Mouse (Mus musculus): Measurements from ENCODE around the gene Magi1. TPM values are rescaled to one million over a fixed set of nuclear protein-coding genes. Genes with fewer than 3 reads are reported as not detected.

The Magi1 gene
- total and polyA plus RNA-seq, 3 experiments: not detected

DNA sequence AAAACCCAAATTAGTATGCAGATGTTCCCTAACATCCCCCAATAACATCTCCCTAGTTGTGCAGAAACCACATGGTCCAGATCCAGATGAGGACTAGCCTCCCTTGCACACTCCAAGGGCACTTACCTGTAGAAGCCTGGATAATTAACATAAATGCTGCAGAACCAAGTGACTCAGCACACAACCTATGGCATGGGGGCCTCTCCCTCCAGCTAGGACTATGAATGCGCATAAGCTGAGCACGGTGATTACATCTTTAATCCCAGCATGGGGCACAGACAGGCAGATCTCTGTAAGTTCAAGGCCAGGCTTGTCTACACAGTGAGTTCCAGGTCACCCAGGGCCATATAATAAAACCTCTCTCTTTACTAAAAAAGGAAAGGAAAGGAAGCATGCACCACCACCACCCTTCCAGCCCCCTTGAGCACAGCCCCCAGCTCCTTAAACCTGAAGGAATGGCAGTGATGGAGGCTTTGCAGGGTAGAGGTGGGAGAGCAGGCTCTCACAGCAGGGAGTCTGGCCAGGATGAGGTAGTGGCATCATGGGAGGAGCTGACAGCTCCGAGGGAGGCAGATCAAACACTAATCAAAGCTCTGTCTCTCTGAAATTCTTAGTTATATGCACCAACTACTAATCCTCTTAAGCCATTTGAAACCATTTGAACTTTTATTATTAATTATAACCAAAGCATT is 18.3 kb downstream of the Magi1 start:
- Histone ChIP-seq H3K36me3 (ENCODE audit: control insufficient read depth in 1 of 2, insufficient read depth in 2 of 2, low read length in 2 of 2) (no peaks in the 10 kb centered on the region), H3K4me1 (ENCODE audit: control insufficient read depth in 1 of 2, insufficient read depth in 2 of 2, low read length in 2 of 2) (no peaks in the 10 kb centered on the region), H3K9ac (ENCODE audit: control insufficient read depth, low read depth, low read length, poor library complexity, severe bottlenecking) (no peak overlapping the region), H3K27ac (ENCODE audit: control insufficient read depth, low read depth, low read length) (no peak overlapping the region), H3K4me3 (ENCODE audit: control insufficient read depth in 1 of 2, insufficient read depth in 1 of 2, low read depth in 2 of 2, low read length in 2 of 2) (no peak overlapping the region), H3K79me2 (ENCODE audit: control insufficient read depth, insufficient read depth, low read length, poor library complexity) (no peaks in the 10 kb centered on the region), H3K27me3 (ENCODE audit: control insufficient read depth in 1 of 2, insufficient read depth in 2 of 2, low read length in 2 of 2) (no peaks in the 10 kb centered on the region), H3K9me3 (replicated peaks; ENCODE audit: insufficient read depth, low read length) (no peaks in the 10 kb centered on the region)
- TF ChIP-seq SIN3A (IDR thresholded peaks at IDR 0.05; ENCODE audit: low read length): no peak
- DNase-seq (ENCODE audit: low read depth, low spot score): no peak

DNA sequence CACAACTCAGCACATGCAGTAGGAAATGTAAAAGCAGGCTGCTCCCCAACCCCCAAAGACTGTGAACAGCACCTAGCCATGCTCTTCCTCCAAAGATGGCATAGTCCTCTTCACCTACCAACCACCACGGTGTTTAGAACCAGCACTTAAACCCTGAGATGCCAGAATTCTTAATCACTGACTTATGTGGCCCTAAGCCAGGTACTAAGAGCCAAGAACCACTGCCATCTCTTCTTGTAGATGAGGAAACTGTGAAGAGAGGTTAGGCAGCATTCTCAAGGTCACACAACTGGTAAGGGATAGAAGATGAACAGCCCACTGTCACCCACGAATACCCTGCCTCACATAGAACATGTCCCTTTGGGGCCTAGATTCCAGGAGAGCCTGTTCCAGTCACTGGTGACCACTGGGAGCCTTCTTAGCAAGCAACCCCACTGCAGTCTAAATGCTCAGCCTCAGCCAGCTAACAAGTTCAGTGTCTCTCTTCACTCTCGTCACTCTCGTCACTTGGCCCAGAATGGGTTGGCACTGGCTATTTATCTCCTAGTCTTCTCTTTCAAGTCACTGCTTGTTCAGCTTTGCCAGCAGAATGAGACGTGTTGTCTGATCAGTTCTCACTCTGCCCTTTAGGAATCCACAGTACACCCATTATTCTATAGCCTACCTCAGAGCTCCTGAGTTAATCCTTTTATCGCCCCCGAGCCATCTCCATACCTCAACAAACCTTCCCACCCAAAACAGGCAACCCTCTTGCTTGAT is 19.4 kb downstream of the Magi1 start:
- Histone ChIP-seq H3K36me3 (ENCODE audit: control insufficient read depth in 1 of 2, insufficient read depth in 2 of 2, low read length in 2 of 2) (no peaks in the 10 kb centered on the region), H3K79me2 (ENCODE audit: control insufficient read depth, insufficient read depth, low read length, poor library complexity) (no peaks in the 10 kb centered on the region), H3K27me3 (ENCODE audit: control insufficient read depth in 1 of 2, insufficient read depth in 2 of 2, low read length in 2 of 2) (no peaks in the 10 kb centered on the region), H3K9ac (ENCODE audit: control insufficient read depth, low read depth, low read length, poor library complexity, severe bottlenecking) (no peak overlapping the region), H3K27ac (ENCODE audit: control insufficient read depth, low read depth, low read length) (no peak overlapping the region), H3K9me3 (replicated peaks; ENCODE audit: insufficient read depth, low read length) (no peaks in the 10 kb centered on the region), H3K4me3 (ENCODE audit: control insufficient read depth in 1 of 2, insufficient read depth in 1 of 2, low read depth in 2 of 2, low read length in 2 of 2) (no peak overlapping the region), H3K4me1 (ENCODE audit: control insufficient read depth in 1 of 2, insufficient read depth in 2 of 2, low read length in 2 of 2) (no peaks in the 10 kb centered on the region)
- DNase-seq (ENCODE audit: low read depth, low spot score): no peak
- no peak for TF ChIP-seq ZC3H11A (IDR thresholded peaks at IDR 0.05; ENCODE audit: low read depth, low read length)

DNA sequence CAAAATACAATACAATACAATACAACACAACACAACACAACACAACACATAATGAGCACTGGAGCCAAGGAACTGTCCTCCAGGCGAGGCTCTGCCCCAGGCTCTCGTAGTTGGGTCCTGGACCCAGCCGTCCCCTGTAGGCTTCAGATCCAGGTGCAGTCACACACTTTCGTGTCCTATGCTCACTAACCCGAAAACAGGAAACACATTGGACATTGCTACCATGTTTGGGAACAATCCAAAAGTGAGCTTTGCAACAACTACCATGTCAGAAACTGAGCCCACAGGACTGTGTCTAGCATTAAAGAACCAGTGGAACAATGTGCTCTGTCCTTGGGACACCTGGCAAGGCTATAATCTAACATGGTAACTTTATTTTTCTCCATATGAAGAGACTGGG is 22.9 kb downstream of the Magi1 start:
- H3K9me3 ChIP-seq (replicated peaks; ENCODE audit: insufficient read depth, low read length): no peaks in the 10 kb centered on the region
- H3K9ac ChIP-seq (ENCODE audit: control insufficient read depth, low read depth, low read length, poor library complexity, severe bottlenecking): no peak overlapping the region
- no peaks in the 10 kb centered on the region for H3K79me2 ChIP-seq (ENCODE audit: control insufficient read depth, insufficient read depth, low read length, poor library complexity)
- H3K4me3 ChIP-seq (ENCODE audit: control insufficient read depth in 1 of 2, insufficient read depth in 1 of 2, low read depth in 2 of 2, low read length in 2 of 2): no peak overlapping the region
- no peaks in the 10 kb centered on the region for H3K4me1 ChIP-seq (ENCODE audit: control insufficient read depth in 1 of 2, insufficient read depth in 2 of 2, low read length in 2 of 2)
- H3K27ac ChIP-seq (ENCODE audit: control insufficient read depth, low read depth, low read length): no peak overlapping the region
- no peak for TF ChIP-seq USF2 (IDR thresholded peaks at IDR 0.05; ENCODE audit: borderline replicate concordance in 1 of 2, insufficient read depth in 1 of 2, low read depth in 1 of 2, low read length in 2 of 2)
- no peak for TF ChIP-seq RCOR1 (IDR thresholded peaks at IDR 0.05; ENCODE audit: low read depth, low read length)
- no peak for DNase-seq (ENCODE audit: low read depth, low spot score)
- no peaks in the 10 kb centered on the region for H3K27me3 ChIP-seq (ENCODE audit: control insufficient read depth in 1 of 2, insufficient read depth in 2 of 2, low read length in 2 of 2)
- no peaks in the 10 kb centered on the region for H3K36me3 ChIP-seq (ENCODE audit: control insufficient read depth in 1 of 2, insufficient read depth in 2 of 2, low read length in 2 of 2)

DNA sequence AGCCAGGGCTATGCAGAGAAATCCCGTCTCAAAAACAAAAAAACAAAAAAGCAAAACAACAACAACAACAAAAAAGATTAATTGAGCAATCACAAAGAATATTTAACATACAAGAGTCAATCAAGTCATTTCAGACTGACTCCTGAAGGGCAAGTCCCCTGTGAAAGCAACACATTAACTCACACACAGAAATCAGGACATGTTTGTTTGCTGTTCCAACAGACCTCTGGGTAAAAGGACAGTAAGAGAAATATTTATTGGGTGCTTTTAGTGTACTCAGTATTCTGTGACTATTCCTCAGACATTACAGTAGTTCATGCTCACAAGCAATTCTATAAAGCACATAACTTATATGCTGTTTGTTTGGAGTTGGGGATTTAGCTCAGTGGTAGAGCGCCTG is 23.7 kb downstream of the Magi1 start:
- H3K27ac ChIP-seq (ENCODE audit: control insufficient read depth, low read depth, low read length): no peak overlapping the region
- H3K9ac ChIP-seq (ENCODE audit: control insufficient read depth, low read depth, low read length, poor library complexity, severe bottlenecking): no peak overlapping the region
- no peaks in the 10 kb centered on the region for H3K9me3 ChIP-seq (replicated peaks; ENCODE audit: insufficient read depth, low read length)
- H3K79me2 ChIP-seq (ENCODE audit: control insufficient read depth, insufficient read depth, low read length, poor library complexity): no peaks in the 10 kb centered on the region
- H3K27me3 ChIP-seq (ENCODE audit: control insufficient read depth in 1 of 2, insufficient read depth in 2 of 2, low read length in 2 of 2): no peaks in the 10 kb centered on the region
- DNase-seq (ENCODE audit: low read depth, low spot score): no peak
- H3K4me3 ChIP-seq (ENCODE audit: control insufficient read depth in 1 of 2, insufficient read depth in 1 of 2, low read depth in 2 of 2, low read length in 2 of 2): no peak overlapping the region
- no peaks in the 10 kb centered on the region for H3K4me1 ChIP-seq (ENCODE audit: control insufficient read depth in 1 of 2, insufficient read depth in 2 of 2, low read length in 2 of 2)
- H3K36me3 ChIP-seq (ENCODE audit: control insufficient read depth in 1 of 2, insufficient read depth in 2 of 2, low read length in 2 of 2): no peaks in the 10 kb centered on the region
- TF ChIP-seq MAX (IDR thresholded peaks at IDR 0.05; ENCODE audit: low read length): no peak
- no peak for TF ChIP-seq USF1 (IDR thresholded peaks at IDR 0.05; ENCODE audit: low read depth, low read length)
- no peak for TF ChIP-seq RCOR1 (IDR thresholded peaks at IDR 0.05; ENCODE audit: low read depth, low read length)
- no peak for TF ChIP-seq TAL1 (IDR thresholded peaks at IDR 0.05; ENCODE audit: low read length)
- no peak for TF ChIP-seq ZC3H11A (IDR thresholded peaks at IDR 0.05; ENCODE audit: low read depth, low read length)
- TF ChIP-seq USF2 (IDR thresholded peaks at IDR 0.05; ENCODE audit: borderline replicate concordance in 1 of 2, insufficient read depth in 1 of 2, low read depth in 1 of 2, low read length in 2 of 2): no peak
- no peak for TF ChIP-seq ZKSCAN1 (IDR thresholded peaks at IDR 0.05; ENCODE audit: low read depth, low read length)
- no peak for TF ChIP-seq ETS1 (IDR thresholded peaks at IDR 0.05; ENCODE audit: low read depth, low read length)
- TF ChIP-seq E2F4 (IDR thresholded peaks at IDR 0.05; ENCODE audit: borderline replicate concordance, low read depth, low read length): no peak
- TF ChIP-seq POLR2AphosphoS2 (IDR thresholded peaks at IDR 0.05; ENCODE audit: low read length): no peak
- no peak for TF ChIP-seq RAD21 (IDR thresholded peaks at IDR 0.05; ENCODE audit: low read depth, low read length)
- no peak for TF ChIP-seq ZNF384 (IDR thresholded peaks at IDR 0.05; ENCODE audit: low read depth, low read length)
- TF ChIP-seq NELFE (IDR thresholded peaks at IDR 0.05; ENCODE audit: low read depth, low read length): no peak
- no peak for TF ChIP-seq MYC (IDR thresholded peaks at IDR 0.05; ENCODE audit: low read depth, low read length)
- TF ChIP-seq MYB (IDR thresholded peaks at IDR 0.05; ENCODE audit: low read depth, low read length): no peak
- no peak for TF ChIP-seq TBP (IDR thresholded peaks at IDR 0.05; ENCODE audit: low read depth, low read length)
- no peak for TF ChIP-seq MAFK (IDR thresholded peaks at IDR 0.05; ENCODE audit: borderline replicate concordance, low read depth, low read length)

Data from MEL (cell line).